Mouse (Mus musculus) frontal cortex, postnatal 10 days (tissue): ENCODE results near the gene Tex30.
A peak's percentile ranks its signal among the peaks of the same experiment; 100 is the strongest.
"Not testable (repeated sequence)": the region's sequence is repeated elsewhere in the genome, so short reads cannot be mapped to it uniquely, and the experiment has no call there.

ENCODE experiments used
- DNase-seq, 2 experiments: peaks; one replicate each; pipeline ENCODE4 v3.0.0; 2022; ENCODE audit warnings: low spot score in 2 of 2, mixed read lengths in 1 of 2

Tex30 gene

GRCm38 (mm10) chr1:44102259-44102717 lies at the start of gene Tex30:
Gene Tex30, minus strand, starts transcription at chr1:44102441.
- peak; percentile 87 to 91 for DNase-seq

DNA sequence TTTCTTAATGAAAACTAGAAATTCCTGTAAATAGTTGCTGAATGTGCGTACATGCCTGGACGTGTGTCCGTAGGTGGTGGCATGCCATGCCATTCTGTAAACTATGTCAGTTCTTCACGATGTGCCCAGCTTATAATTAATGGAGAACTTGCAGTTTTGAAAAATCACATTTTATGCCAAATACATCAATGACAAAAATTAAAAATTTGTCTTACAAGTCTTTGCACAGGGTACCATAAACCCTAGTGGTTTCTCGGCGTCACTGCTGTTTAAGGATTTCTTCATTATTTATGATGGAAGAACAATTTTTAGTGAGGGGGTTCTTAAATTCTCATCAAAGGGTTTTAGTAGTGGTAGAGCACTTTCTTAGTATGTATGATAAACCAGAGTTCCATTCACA lies 46.5 kb upstream of the Tex30 start:
- no peak for DNase-seq

DNA sequence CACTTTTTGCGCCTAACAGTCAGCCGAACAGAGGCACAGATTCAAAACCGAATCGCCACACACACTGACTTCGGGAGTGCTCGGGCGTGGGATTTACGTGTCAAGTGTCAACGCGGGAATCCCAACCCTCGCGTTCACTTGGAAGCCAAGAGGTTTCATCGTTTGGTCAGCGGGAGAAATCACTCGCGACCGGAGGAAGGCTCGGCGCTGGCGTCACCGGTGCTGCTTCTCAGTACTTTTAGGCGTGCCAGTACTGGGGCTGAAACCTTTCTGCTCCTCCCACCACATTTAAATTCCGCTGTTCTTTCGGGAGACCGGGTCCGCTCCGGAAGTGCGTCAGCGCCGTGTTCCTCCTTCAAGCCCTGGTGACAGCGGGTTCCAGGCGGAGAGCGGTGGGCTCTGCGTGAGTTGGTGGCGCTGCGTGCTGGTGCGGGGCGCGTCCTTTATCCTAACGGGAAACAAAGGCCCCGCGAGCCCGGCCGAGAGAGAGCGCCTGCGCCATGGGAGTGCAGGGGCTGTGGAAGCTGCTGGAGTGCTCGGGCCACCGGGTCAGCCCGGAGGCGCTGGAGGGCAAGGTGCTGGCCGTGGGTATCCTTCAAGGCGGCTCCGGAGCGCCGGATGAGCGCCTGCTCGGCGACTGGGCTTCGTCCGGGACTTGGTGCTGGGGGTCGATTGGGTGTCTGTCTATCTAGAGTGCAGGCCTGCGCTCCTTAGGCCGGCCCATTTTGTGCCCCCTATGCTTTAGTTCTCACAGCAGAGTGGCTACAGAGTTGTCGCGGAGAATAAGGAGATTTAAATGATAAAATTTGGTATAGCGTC lies 45.5 kb upstream of the Tex30 start, which contains the start of gene Ercc5:
Gene Ercc5 (plus strand): TSS at position 182 of the 819 bp plus-strand sequence.
- DNase-seq = peak; percentile 80 to 85

- no peak for DNase-seq
These were observed 40.5 kb upstream of the Tex30 start for GRCm38 (mm10) chr1:44142747-44143146.

- DNase-seq = no peak
These were observed 38.0 kb upstream of the Tex30 start for GRCm38 (mm10) chr1:44140232-44140631.

DNA sequence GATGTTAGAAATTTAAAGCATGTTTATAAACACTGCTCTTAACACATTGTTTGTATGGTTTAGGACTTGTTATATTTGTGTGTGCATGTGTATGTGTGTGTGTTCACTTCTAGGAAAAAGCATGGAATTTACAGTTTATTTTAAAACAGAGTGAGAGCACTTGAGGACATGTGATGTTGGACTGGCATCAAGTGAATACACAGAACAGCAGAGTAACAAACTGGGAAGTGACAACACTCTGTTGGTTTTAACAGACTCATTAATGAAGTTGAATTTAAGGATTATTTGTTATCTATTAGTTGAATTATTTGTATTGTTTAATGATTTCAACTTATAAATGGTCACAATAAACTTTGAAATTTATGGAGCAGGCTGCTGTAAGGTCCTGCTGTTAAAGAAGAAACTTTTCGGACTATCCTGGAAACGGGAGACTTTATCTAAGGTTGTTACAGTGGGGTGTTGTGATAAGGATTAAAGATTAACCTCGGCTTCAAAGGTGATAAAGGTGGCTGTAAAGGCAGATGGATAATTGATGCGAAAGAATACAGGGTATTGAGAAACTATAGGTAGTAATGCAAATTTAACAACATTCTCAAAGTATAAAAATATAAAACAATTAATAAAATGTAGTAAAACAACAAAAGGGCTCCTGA lies 27.8 kb upstream of the Tex30 start:
- DNase-seq = no peak

DNA sequence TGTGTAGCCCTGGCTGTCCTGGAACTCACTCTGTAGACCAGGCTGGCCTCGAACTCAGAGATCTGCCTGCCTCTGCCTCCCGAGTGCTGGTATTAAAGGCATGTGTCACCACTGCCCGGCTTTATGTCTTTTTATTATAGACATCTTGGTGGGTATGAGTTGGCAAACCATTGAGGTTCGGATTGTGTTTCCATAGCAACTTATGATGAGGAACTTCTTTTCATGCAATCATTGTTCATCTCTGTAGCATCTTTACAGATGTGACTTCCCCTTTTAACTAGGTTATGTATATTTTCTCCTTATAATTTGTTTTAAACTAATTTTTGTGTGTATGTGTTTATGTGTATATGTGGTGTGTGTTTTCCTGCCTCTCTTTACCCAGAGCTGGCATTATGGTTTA lies 23.3 kb upstream of the Tex30 start:
- no peak for DNase-seq

GRCm38 (mm10) chr1:44122256-44122655 lies 20.0 kb upstream of the Tex30 start:
- DNase-seq = no peak

DNA sequence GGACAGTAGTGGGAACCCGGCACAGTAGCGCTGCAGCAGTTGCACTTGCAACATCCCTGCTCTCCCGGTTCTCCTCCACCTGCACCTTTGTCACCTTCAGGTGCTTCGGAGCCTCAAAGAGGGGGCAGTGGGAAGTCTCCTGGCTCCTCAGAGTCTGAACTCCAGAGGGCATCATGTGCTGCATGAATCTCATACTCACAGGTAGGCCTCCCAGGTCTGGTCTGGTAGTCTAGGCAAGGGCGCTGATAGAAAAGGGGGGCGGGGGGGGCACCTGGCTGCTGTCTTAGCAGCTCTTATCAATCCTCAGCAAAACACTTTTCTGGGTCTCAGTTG lies 17.8 kb upstream of the Tex30 start:
- DNase-seq = no peak

DNA sequence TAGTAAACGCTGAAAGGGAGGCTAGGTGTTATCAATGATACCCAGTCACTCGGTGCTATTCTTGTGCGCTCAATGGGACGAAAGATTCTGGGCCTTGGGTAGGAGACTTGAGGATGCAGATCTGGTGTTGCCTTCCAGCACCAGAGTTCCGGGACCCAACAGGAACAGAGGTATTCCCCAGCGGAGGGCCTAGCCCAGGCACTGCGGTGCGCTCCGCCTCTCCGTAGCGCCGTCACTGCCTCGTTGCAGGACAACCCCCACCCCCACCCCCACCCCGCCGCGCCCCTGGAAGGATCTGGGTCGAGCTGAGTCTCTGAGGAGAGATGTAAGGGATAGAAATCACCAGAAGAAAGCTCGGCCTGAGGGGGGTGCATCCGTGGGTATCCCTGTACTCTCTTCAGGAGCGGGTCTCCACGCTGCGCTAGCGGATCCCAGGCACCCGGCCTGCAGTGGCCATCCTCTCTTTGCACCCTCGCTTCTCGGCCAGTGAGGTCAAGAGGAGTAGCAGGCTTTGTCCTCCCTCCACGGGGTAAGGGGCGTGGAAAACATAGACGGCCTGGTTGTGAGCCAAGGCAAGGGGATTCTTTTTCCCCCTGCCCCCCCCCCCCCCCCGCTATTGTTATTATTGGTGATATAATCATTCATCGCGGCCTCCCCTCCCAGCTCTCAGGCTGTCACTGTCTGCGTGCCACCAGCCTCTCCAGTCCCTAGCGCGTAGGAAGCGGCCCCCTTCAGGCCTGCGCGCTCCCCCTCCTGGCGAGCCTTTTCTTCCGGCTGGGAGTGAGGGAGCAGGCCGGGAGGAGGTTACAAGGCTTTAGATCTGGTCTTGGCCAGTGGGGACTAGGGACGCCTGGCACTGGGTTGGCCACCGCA lies 17.2 kb upstream of the Tex30 start:
- DNase-seq = peak; percentile 75 to 76

GRCm38 (mm10) chr1:44118239-44119054 lies 16.2 kb upstream of the Tex30 start, which contains the start of the genes Kdelc1 and Bivm:
Gene Kdelc1, minus strand, starts transcription at chr1:44118808.
Gene Bivm, plus strand, starts transcription at chr1:44118957.
- peak; percentile 87 to 93 for DNase-seq

- no peak for DNase-seq
These were observed 15.3 kb upstream of the Tex30 start for GRCm38 (mm10) chr1:44117571-44117970.

- no peak for DNase-seq
These were observed 698 bp upstream of the Tex30 start for GRCm38 (mm10) chr1:44102939-44103338.

DNA sequence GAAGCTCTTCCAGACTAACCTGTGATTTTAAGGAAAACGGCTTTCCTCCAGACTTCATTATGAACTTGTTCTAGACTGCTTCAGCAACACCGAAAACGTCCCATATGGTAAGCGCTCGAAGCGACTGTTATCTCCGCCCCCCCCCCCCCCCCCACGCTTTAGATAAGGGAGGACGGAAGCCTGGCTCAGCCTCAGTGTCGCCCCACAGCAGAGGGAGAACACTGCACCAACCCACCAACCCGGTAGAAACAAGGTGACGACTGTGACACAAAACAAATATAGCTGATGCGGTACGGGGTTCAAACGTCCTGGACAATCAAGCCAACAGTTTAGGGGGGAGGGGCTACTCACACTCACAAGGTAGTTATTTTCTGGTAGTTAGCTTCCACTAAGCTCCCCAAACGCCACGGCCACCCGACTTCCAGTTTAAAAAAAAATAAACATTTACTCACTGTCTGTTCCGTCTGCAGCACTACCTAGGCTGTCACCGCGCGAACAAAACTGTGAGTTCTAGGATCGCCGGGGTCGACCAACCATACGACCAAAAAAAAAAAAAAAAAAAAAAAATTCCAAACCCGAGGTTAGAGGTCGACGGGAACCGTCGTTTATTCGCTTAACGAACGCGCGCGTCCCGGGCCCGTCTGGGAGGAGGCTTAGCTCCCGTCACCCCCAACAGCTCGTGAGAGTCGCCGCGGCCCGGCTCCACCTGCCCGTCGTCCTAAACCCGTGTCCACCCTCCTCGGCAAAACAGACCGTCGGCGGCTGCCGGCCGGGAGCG lies 604 bp downstream of the Tex30 start:
- DNase-seq = peak; percentile 17 to 24

DNA sequence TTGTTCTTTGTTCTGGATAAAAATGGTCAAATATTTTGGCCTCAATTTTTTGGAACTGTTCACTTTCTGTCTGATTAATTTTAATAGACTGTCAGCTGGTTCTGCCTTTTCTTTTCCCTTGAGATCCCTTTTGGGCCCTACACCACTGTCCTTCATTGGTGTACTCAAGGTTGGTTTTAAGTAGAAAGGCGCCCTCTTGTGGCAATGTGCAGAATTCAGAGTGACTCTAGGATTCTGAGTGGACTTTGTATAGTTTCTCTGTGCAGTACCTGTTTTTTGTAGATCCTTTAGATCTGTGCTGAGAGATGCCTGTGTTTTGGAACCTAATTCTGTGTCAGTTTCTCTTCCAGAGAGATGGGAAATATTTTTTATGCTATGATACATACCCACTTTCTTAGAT lies 37.6 kb downstream of the Tex30 start:
- DNase-seq = peak in 1 of 2 experiments; percentile 25

DNA sequence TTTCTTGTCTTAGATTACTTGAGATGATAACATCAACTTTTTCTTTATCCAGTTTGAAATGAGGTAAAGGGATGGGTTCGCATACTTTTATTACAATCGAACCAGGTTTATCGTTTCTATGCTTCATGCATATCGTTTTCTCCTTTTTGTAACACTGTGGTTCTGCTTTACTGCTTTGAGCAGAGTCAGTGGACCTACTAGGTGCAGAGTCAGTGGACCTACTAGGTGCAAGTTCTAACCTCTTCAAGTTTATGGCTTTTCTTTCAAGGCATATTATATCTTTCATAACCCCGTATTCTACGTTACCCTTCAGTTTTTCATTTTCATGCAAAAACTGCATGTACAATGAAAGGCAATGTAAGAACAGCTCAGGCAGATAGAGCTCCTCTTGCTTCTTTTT lies 38.8 kb downstream of the Tex30 start:
- DNase-seq = no peak

- no peak for DNase-seq
These were observed 40.4 kb downstream of the Tex30 start, which contains the start of gene Gm8251 for GRCm38 (mm10) chr1:44061836-44062235. Gene Gm8251, minus strand, starts transcription at chr1:44061936.

DNA sequence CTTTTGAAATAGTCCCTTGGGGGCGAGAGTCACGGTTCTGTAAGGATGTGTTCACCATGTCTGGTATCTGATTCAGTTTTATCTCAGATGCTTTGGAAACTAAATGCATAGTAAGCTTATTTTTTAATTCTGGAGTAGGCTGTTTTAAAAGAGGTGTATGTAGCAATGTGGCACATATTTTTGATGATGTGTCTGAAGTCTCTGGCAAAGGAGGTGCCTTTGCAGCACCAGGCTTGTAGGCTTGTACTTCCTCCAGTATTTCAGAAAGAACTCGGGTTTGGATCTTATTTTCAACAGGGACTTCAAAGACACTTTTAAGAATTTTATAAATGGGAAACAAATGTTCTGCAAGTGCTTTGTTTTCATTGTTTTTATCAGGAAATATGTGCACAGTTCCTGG lies 44.4 kb downstream of the Tex30 start:
- no peak for DNase-seq

- DNase-seq = no peak
These were observed 55.7 kb downstream of the Tex30 start for GRCm38 (mm10) chr1:44046556-44046955.

DNA sequence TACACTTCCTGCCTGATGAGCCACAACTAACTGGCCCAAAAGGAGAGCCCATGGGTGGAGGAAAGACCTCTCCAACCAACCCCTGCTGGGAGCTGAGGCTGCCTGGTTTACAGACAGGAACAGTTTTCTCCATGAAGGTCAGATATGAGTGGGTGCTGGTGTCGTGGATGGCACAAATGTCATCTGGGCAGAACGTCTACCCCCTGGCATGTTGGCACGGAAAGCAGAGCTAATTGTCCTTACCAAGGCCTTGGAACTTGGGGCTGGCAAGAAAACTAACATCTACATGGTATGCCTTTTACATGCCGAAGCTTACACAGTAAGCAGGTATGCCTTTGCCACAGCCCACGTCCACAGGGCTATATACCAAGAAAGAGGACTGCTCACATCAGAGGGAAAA lies 56.6 kb downstream of the Tex30 start:
- not testable (repeated sequence) for DNase-seq
